Mouse (Mus musculus) intestine, embryonic 16.5 days (tissue): ENCODE measurements around the gene Lrrc71. TPM values are rescaled to one million over a fixed set of nuclear protein-coding genes. Genes with fewer than 3 reads are reported as not detected.

Source experiments
- ATAC-seq: fragments of 200-750 bp; cut with Nextera tagmentation; 2 replicates; pipeline ENCODE4 v1.8.0; 2017; ENCODE audit warnings: moderate TSS enrichment, moderate library complexity
- H3K27ac ChIP-seq: fragments of 300-500 bp; sonication (generic); 2 replicates; pipeline ENCODE4 v1.5.1; 2014; ENCODE audit warnings: mild to moderate bottlenecking, low read length
- H3K27me3 ChIP-seq: fragments of 300-500 bp; sonication (generic); replicated peaks from 2 replicates; pipeline ENCODE4 v1.6.1; 2014; ENCODE audit warnings: low read length, control low read depth, mixed read lengths; ENCODE audit not compliant: control insufficient read depth, insufficient read depth
- H3K36me3 ChIP-seq: fragments of 300-500 bp; sonication (generic); 2 replicates; pipeline ENCODE4 v1.6.1; 2014; ENCODE audit warnings: low read length, control low read depth; ENCODE audit not compliant: control insufficient read depth, insufficient read depth
- H3K4me1 ChIP-seq: fragments of 300-500 bp; sonication (generic); 2 replicates; pipeline ENCODE4 v1.6.1; 2014; ENCODE audit warnings: low read length, control low read depth, mixed read lengths; ENCODE audit not compliant: control insufficient read depth, insufficient read depth
- H3K4me2 ChIP-seq: fragments of 300-500 bp; sonication (generic); 2 replicates; pipeline ENCODE4 v1.6.1; 2014; ENCODE audit warnings: low read depth, low read length, control low read depth
- H3K4me3 ChIP-seq: fragments of 300-500 bp; sonication (generic); 2 replicates; pipeline ENCODE4 v1.5.1; 2014; ENCODE audit warnings: mild to moderate bottlenecking, low read length
- H3K9ac ChIP-seq: fragments of 300-500 bp; sonication (generic); 2 replicates; pipeline ENCODE4 v1.6.1; 2014; ENCODE audit warnings: low read depth, low read length
- H3K9me3 ChIP-seq: fragments of 300-500 bp; sonication (generic); 2 replicates; pipeline ENCODE4 v1.6.1; 2016; ENCODE audit warnings: low read length, control low read depth; ENCODE audit not compliant: control insufficient read depth
- WGBS: fragments of 180-500 bp; shearing (Covaris S2); extraction: QIAGEN DNeasy Blood & Tissue Kit; methylation state at CpG from one replicate; pipeline ENCODE4 v1.1.7; 2014; 5-methylcytosine and 5-hydroxymethylcytosine counted together
- polyA plus RNA-seq: library from polyadenylated mRNA; unstranded; fragments of >200 nt; fragmentation: Nextera tagmentation; extraction: Ambion mirVana; gene quantifications from 2 replicates; pipeline ENCODE4 v1.2.1, GENCODE M21; 2015

Gene Lrrc71
- polyA plus RNA-seq = 0.39 and 0.58 TPM in 2 replicates

DNA sequence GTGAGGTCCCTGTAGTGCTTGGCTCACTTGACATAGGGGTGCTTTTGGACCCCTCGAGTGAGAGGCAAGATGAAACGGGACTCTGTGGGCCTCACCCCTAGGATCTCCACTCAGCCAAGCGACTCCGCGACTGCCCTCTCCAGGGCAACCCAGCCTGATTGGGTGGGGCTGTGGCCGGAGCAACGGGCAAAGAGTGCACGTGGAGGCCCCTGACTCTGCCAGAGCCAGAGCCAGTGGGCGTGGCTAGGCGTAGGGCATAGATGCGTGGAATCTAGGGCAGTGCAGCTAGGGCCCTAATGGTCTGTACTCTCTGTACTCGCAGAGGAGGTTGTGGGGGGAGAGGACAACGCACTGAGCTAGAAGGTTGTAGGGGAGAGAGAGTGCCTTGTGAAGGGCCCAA lies at the start of gene Lrrc71:
Gene Lrrc71 (minus strand): TSS at position 195 of the 400 bp plus-strand sequence.
- Histone ChIP-seq H3K4me2 (no peak within 1 kb of the TSS), H3K4me1 (peaks cover 16% of the 10 kb centered on the region), H3K9me3 (no peaks in the 10 kb centered on the region), H3K27ac (no peak within 1 kb of the TSS), H3K9ac (no peak within 1 kb of the TSS), H3K4me3 (no peak within 1 kb of the TSS), H3K27me3 (0 out of 2 replicates have a peak, but pooled peaks cover 4% of the 10 kb centered on the region), H3K36me3 (peaks cover 12% of the 10 kb centered on the region; the same call in 1 of the 2 replicates)
- WGBS = 37% methylated on average over 13 of the region's 13 CpGs
- peak; percentile 49 for ATAC-seq

DNA sequence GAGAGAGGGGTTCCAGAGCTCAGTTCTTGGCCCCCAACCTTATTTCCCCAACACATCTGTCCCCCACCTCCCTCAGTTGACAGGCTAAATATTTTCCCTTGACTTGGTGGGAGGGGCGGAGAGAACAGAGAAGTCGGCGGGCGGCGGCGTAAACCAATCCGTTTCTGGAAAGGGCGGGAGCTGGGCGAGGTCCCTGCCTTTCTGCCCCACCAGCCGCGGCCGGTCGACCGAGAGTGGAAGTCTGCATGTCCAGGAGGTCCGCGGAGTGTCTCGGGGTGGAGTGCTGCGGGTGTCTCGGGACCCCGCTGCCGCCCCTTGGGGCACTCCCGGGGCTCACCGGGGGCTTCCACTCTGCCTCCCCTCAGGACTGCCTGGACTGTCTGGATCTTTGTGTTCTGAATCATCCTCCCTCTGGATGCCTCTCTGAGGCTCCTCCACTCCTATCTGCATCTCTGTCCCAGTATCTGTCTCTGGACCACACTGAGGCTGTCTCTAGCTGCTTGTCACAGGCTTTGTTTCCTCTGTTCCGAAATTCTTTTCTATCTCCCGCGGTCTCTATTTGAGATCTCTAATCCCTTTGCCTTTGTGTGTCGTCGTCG lies 48.4 kb upstream of the Lrrc71 start, which contains the start of gene Insrr:
Gene Insrr (plus strand): TSS at position 216 of the 599 bp plus-strand sequence.
- Histone ChIP-seq H3K4me1 (peaks cover 20% of the 10 kb centered on the region), H3K4me3 (peak within 1 kb of the TSS; percentile 46), H3K27me3 (peaks cover 73% of the 10 kb centered on the region), H3K27ac (no peak within 1 kb of the TSS), H3K4me2 (peak within 1 kb of the TSS; percentile 72), H3K9me3 (no peaks in the 10 kb centered on the region), H3K9ac (peak within 1 kb of the TSS; percentile 64), H3K36me3 (no peaks in the 10 kb centered on the region)
- 2% methylated on average over 29 of the region's 29 CpGs for WGBS
- peak; percentile 30; the same call in 1 of the 2 replicates for ATAC-seq

DNA sequence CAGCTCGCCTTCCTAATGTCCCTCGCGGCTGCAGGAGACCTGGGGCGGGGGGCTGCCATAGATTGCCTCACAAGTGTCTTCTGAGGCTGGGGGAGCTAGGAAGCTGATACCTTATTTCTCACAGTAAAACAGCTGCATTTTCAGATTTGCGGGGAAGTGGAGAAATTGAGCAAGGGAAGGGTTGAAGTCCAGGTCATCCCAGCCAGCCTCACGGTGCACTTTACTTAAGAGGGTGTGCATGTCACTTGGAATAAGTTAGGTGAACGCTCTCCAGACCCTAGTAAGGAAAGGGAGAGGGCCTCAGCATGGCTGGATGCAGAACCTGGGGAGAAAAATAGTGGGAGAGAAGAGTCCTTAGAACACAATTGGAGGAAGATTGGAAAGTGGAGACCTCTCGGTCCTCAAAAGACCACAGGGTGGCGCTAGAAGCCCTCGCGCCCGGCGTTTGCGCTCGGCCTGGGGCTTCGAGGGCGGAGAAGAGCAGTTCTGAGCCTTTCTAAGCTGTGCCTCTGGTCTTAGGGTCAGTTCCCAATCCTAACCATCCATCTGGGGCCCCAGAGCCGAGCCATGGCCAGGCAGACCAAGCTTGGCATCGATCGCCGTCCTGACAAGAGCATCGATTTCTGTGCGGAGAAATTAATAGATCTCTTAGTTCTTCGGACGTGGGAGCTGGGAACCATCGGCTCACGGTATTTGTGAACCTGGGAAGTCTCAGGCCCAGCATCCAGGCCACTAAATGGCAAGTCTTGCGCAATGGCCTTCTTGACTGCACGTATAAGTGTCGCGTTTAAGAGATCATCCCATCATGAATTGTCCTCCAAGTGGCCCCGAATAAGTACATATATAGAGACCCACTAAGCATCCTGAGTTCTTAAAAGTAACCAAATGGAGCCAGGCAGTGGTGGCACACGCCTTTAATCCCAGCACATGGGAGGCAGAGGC lies 47.2 kb upstream of the Lrrc71 start:
- H3K36me3 ChIP-seq = no peaks in the 10 kb centered on the region
- H3K4me1 ChIP-seq = peaks cover 20% of the 10 kb centered on the region
- no peaks in the 10 kb centered on the region for H3K9me3 ChIP-seq
- ATAC-seq = peak; percentile 49
- H3K27me3 ChIP-seq = peaks cover 78% of the 10 kb centered on the region
- H3K4me3 ChIP-seq = peak overlapping the region; percentile 35
- H3K9ac ChIP-seq = 0 out of 2 replicates have a peak overlapping the region, but pooled peaks have one; percentile 25
- no peak overlapping the region for H3K27ac ChIP-seq
- whole genome bisulfite sequencing = 14% methylated on average over 33 of the region's 33 CpGs
- peak overlapping the region; percentile 55 for H3K4me2 ChIP-seq

DNA sequence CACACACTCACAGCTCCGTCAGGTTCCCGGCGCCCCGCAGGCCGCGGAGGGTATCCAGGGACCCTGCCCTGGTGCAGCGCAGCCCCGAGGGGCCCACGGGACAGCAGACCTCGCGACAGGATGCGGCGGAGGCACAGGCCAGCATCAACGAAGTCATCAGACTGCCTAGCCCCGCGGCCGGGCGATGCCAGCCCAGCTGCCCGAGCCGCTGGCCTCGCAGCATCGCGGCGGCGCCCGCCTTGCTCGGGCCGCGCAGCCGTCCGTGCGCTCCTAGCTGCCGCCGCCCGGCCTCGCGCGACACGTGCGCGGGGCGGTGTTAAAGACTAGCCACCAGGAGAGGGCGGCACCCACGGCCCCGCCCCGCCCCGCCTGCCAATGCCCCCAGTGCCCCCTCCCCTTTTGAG lies 46.5 kb upstream of the Lrrc71 start, which contains the start of gene Ntrk1:
Gene Ntrk1 (minus strand): TSS at position 241 of the 404 bp plus-strand sequence.
- Histone ChIP-seq H3K36me3 (no peaks in the 10 kb centered on the region), H3K27me3 (peaks cover 78% of the 10 kb centered on the region), H3K4me2 (peak within 1 kb of the TSS; percentile 55), H3K4me3 (peak within 1 kb of the TSS; percentile 35), H3K4me1 (peaks cover 21% of the 10 kb centered on the region), H3K9ac (0 out of 2 replicates have a peak within 1 kb of the TSS, but pooled peaks have one; percentile 25), H3K9me3 (no peaks in the 10 kb centered on the region), H3K27ac (no peak within 1 kb of the TSS)
- under 1% methylated on average over 38 of the region's 47 CpGs for WGBS
- ATAC-seq = peak; percentile 61

DNA sequence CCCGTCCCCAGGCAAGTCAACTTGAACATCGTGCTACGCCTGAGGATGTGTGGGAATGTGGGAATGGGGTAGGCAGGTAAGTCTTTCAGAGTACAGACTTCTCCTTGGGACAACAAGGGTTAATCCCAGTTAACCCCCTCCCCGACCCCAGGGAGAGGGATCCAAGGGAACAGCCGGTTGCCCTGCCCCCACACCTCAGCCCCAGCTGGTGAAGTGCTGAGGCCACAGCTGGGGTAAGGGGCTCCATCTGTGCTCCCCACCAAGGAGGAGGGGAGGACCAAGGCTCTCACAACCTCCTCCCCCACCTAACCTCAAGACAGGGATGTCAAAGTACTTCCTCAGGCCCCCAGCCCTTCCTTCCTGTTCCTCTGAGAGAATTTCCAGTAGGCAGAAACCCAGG lies 41.3 kb upstream of the Lrrc71 start:
- Histone ChIP-seq H3K9ac (no peak overlapping the region), H3K27me3 (peaks cover 33% of the 10 kb centered on the region), H3K9me3 (no peaks in the 10 kb centered on the region), H3K4me2 (no peak overlapping the region), H3K27ac (no peak overlapping the region), H3K36me3 (no peaks in the 10 kb centered on the region), H3K4me3 (no peak overlapping the region), H3K4me1 (peaks cover 17% of the 10 kb centered on the region)
- no peak for ATAC-seq
- 44% methylated on average over 5 of the region's 5 CpGs for WGBS

DNA sequence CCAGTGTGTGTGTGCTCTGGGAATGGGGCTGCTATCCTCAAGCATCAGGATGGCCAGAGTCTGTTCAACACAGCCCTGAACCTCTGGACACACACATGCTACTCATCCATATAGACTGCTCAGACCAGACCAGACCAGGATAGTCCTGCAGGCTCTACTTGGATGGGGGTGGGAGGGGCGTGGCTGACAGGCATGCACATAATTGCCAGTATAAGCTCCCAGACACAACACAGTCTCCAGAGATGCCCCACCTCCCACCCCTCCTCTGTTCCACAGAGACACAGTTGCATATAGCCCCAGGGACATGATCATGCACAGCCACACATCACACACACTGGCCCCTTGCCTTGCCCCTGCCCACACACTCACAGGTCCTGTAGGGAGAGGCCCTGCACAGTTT lies 40.8 kb upstream of the Lrrc71 start:
- ATAC-seq = no peak
- Histone ChIP-seq H3K4me3 (no peak overlapping the region), H3K9ac (no peak overlapping the region), H3K36me3 (no peaks in the 10 kb centered on the region), H3K4me2 (no peak overlapping the region), H3K4me1 (peaks cover 14% of the 10 kb centered on the region), H3K27me3 (peaks cover 28% of the 10 kb centered on the region), H3K27ac (no peak overlapping the region), H3K9me3 (no peaks in the 10 kb centered on the region)
- WGBS = 53% methylated on average over 1 of the region's 1 CpGs

DNA sequence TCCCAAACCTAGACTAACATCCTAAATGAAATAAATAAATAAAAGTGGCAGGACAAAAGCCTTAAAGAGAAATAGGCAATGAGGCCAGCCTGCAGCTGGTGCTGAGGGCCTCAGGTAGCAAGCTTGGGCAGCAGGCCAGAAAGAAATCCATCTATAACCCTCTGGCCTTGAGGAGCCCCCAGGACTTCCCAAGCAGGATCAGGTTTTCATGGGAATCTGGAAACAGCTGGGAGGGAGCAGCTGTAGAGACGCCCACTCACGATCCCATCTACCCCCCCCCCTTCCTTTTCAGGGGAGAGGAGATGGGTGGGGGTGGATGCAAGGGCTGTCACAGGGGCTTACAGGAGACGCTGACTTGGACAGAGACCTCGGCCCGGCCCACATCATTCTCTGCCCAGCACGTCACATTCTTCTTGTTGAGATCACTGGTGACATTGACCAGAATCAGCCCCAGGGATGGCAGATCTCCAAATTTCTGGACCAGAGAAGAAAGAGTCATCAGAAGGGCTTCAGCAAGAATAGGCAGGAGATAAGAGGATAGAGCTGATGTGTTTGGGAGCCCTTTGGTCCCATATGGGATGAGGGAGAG lies 37.3 kb upstream of the Lrrc71 start:
- no peak overlapping the region for H3K9ac ChIP-seq
- H3K27ac ChIP-seq = no peak overlapping the region
- no peaks in the 10 kb centered on the region for H3K27me3 ChIP-seq
- H3K4me3 ChIP-seq = no peak overlapping the region
- H3K4me2 ChIP-seq = no peak overlapping the region
- WGBS = 38% methylated on average over 4 of the region's 6 CpGs
- peak; percentile 31; the same call in 1 of the 2 replicates for ATAC-seq
- H3K4me1 ChIP-seq = peaks cover 14% of the 10 kb centered on the region
- H3K36me3 ChIP-seq = no peaks in the 10 kb centered on the region
- no peaks in the 10 kb centered on the region for H3K9me3 ChIP-seq

DNA sequence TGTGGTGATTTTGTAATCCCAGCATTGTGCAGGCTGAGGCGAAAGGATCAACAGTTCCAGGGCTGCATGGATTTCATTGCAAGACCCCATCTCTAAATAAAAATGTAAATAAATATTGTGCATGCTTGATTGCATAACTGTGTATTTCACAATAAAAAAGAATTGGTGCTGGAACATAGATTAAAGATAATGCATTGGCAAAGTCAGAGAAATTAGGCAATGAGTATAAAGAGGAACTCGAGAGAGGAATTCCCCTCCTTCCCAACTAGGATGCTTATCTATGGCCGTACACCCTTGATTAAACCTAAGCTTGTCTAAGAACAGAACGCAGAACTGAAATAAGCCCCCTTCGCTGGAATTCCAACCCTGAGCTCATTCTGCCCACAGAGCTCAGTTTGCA lies 36.7 kb upstream of the Lrrc71 start:
- Histone ChIP-seq H3K27ac (no peak overlapping the region), H3K4me1 (peaks cover 14% of the 10 kb centered on the region), H3K36me3 (no peaks in the 10 kb centered on the region), H3K4me2 (no peak overlapping the region), H3K27me3 (no peaks in the 10 kb centered on the region), H3K4me3 (no peak overlapping the region), H3K9ac (no peak overlapping the region), H3K9me3 (no peaks in the 10 kb centered on the region)
- 65% methylated on average over 5 of the region's 5 CpGs for whole genome bisulfite sequencing
- no peak for ATAC-seq
